Mouse (Mus musculus) liver, embryonic 11.5 days (tissue): ENCODE measurements around the gene Unc45b. TPM values are rescaled to one million over a fixed set of nuclear protein-coding genes. Genes with fewer than 3 reads are reported as not detected.
"Not testable (repeated sequence)": the region's sequence is repeated elsewhere in the genome, so short reads cannot be mapped to it uniquely, and the experiment has no call there.

Experiments
- ATAC-seq: fragments of 200-750 bp; cut with Nextera tagmentation; replicated peaks from 2 replicates; pipeline ENCODE4 v1.8.0; 2017; ENCODE audit warnings: moderate number of reproducible peaks, mild to moderate bottlenecking, moderate TSS enrichment, moderate library complexity; ENCODE audit not compliant: low FRiP score
- DNase-seq: peaks from one replicate; pipeline ENCODE4 v3.0.0-alpha.2; 2017; ENCODE audit warnings: low spot score
- H3K27ac ChIP-seq: fragments of 300-500 bp; sonication (generic); 2 replicates; pipeline ENCODE4 v1.5.1; 2014; ENCODE audit warnings: mild to moderate bottlenecking, low read depth, low read length, control low read depth
- H3K27me3 ChIP-seq: fragments of 300-500 bp; sonication (generic); replicated peaks from 2 replicates; pipeline ENCODE4 v1.6.1; 2014; ENCODE audit warnings: low read length, mixed read lengths; ENCODE audit not compliant: control insufficient read depth, insufficient read depth
- H3K36me3 ChIP-seq: fragments of 300-500 bp; sonication (generic); 2 replicates; pipeline ENCODE4 v1.6.1; 2014; ENCODE audit warnings: mild to moderate bottlenecking, low read length, moderate library complexity, mixed read lengths; ENCODE audit not compliant: control insufficient read depth, insufficient read depth
- H3K4me1 ChIP-seq: fragments of 300-500 bp; sonication (generic); replicated peaks from 2 replicates; pipeline ENCODE4 v1.6.1; 2014; ENCODE audit warnings: low read length, mixed read lengths; ENCODE audit not compliant: control insufficient read depth, insufficient read depth
- H3K4me2 ChIP-seq: fragments of 300-500 bp; sonication (generic); 2 replicates; pipeline ENCODE4 v1.6.1; 2014; ENCODE audit warnings: mild to moderate bottlenecking, control low read depth, moderate library complexity
- H3K4me3 ChIP-seq: fragments of 300-500 bp; sonication (generic); 2 replicates; pipeline ENCODE4 v1.5.1; 2014; ENCODE audit warnings: low read depth, low read length, control low read depth
- H3K9ac ChIP-seq: fragments of 300-500 bp; sonication (generic); 2 replicates; pipeline ENCODE4 v1.6.1; 2014; ENCODE audit warnings: low read depth, low read length, control low read depth
- H3K9me3 ChIP-seq: fragments of 300-500 bp; sonication (generic); 2 replicates; pipeline ENCODE4 v1.6.1; 2016; ENCODE audit warnings: low read length, inconsistent platforms, mixed read lengths; ENCODE audit not compliant: control insufficient read depth
- WGBS: fragments of 180-500 bp; shearing (Covaris S2); extraction: QIAGEN DNeasy Blood & Tissue Kit; methylation state at CpG from one replicate; pipeline ENCODE4 v1.1.7; 2014; 5-methylcytosine and 5-hydroxymethylcytosine counted together
- polyA plus RNA-seq: library from polyadenylated mRNA; unstranded; fragments of >200 nt; fragmentation: Nextera tagmentation; extraction: Ambion mirVana; gene quantifications from 2 replicates; pipeline ENCODE4 v1.2.1, GENCODE M21; 2014

Unc45b gene
- polyA plus RNA-seq, 1 experiment from 2014 or later, result 4.5 TPM

DNA sequence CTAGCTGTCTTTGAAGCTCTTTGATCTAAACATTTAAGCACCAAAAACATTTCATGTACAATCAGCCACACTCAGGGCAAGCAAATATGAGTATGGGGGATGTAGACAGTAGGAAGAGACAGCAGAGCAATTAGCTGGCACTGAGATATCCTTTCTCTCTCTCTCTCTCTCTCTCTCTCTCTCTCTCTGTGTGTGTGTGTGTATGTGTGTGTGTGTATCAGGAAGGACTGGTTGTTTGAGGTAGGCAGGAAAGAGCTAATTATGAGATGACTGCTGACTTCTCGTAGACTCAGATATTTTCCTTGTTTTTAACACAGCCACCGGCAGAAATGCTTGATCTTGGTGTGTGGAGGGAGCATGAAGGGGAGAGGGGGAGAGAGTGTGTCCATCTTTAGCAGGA lies 51.4 kb downstream of the Unc45b start:
- Histone ChIP-seq H3K27ac (no peak overlapping the region), H3K4me3 (no peak overlapping the region), H3K36me3 (no peaks in the 10 kb centered on the region), H3K4me2 (no peak overlapping the region), H3K9me3 (no peaks in the 10 kb centered on the region), H3K4me1 (no peaks in the 10 kb centered on the region), H3K9ac (no peak overlapping the region), H3K27me3 (peaks cover 10% of the 10 kb centered on the region)
- ATAC-seq (no peak), DNase-seq (no peak)
- 72% methylated on average over 2 of the region's 2 CpGs for WGBS

DNA sequence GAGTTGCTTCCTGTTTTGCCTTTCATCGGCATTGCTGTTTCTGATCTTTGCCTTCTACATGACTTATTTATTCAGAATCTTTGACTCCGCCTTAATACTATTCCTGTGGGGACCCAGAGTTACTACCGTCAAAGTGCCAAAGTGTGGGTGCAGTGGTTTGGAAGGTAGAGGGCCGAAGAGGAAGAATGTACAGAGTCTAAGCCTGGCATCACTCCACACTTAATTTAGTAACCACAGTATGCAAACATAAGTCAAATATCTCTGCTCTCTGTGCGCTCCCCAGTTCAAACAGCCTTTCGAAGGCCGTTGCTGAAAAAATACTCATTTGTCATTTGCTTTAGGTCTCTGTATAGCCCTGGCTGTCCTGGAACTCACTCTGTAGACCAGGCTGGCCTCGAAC lies 51.9 kb downstream of the Unc45b start:
- Histone ChIP-seq H3K4me1 (no peaks in the 10 kb centered on the region), H3K9ac (no peak overlapping the region), H3K9me3 (no peaks in the 10 kb centered on the region), H3K27me3 (peaks cover 10% of the 10 kb centered on the region; the same call in 1 of the 2 replicates), H3K27ac (no peak overlapping the region), H3K36me3 (no peaks in the 10 kb centered on the region), H3K4me3 (no peak overlapping the region), H3K4me2 (no peak overlapping the region)
- whole genome bisulfite sequencing, result 72% methylated on average over 8 of the region's 8 CpGs
- DNase-seq (no peak), ATAC-seq (no peak)

DNA sequence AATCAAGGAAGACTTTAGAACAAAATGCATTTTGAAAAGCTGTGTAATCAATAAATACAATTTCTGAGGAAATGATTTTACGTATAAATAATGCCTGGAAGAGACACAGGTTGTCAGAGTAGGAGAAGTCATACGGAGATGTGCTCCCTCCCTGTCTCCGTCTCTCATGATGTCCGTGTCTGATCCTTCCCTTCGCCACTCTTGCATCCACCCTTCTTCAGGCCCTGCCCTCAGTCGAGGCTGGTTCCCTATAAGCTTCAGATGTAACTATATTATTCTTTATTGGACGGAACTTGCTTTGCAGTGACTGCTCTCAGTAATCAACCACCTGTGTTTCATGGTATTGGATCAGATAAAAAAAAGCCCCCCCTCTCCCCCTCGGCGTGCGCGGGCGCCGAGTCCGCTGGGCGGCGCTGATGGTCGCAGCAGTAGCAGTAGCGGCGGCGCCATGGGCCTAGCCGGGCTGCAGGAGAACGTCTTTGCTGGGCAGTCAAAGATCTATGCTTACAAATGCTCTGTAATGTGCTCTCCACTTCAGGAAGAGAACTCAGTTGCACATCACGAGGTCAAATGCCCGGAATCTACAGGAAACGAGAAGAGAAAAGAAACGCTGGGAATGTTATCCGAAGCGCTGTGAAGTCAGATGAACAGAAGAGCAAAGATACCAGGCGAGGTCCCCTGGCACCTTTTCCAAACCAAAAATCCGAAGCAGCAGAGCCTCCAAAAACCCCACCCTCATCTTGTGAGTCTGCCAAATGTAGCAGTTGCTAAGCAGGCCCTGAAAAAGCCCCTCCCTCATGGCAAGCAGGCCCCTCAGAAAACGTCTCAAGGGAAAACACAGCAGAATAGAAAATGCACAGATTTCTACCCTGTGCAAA lies 60.6 kb downstream of the Unc45b start:
- Histone ChIP-seq H3K9ac (no peak overlapping the region), H3K4me2 (peak overlapping the region; percentile 55), H3K36me3 (no peaks in the 10 kb centered on the region), H3K4me3 (peak overlapping the region; percentile 18; the same call in 1 of the 2 replicates), H3K9me3 (no peaks in the 10 kb centered on the region), H3K27me3 (no peaks in the 10 kb centered on the region), H3K4me1 (peaks cover 5% of the 10 kb centered on the region), H3K27ac (no peak overlapping the region)
- DNase-seq (peak; percentile 55), ATAC-seq (no peak)
- WGBS, result 16% methylated on average over 31 of the region's 31 CpGs

DNA sequence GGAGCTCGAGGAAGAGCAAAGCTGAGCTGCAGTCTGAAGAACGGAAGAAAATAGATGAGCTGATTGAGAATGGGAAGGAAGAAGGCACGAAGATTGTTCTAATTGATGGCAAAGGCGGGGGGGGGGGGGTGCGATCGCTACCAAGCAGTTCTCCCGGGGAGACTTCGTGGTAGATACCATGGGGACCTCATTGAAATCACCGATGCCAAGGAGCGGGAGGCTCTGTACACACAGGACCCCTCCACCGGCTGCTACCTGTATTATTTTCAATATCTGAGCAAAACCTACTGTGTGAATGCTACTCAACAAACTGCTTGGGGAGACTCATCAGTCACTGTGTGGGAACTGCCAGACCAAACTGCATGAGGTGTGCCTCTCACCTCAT lies 61.2 kb downstream of the Unc45b start:
- Histone ChIP-seq H3K4me3 (no peak overlapping the region), H3K36me3 (no peaks in the 10 kb centered on the region), H3K9ac (no peak overlapping the region), H3K27ac (no peak overlapping the region), H3K27me3 (no peaks in the 10 kb centered on the region), H3K9me3 (no peaks in the 10 kb centered on the region), H3K4me2 (peak overlapping the region; percentile 55; the same call in 1 of the 2 replicates), H3K4me1 (peaks cover 5% of the 10 kb centered on the region)
- WGBS, result 78% methylated on average over 11 of the region's 11 CpGs
- ATAC-seq, result no peak
- DNase-seq, result no peak

DNA sequence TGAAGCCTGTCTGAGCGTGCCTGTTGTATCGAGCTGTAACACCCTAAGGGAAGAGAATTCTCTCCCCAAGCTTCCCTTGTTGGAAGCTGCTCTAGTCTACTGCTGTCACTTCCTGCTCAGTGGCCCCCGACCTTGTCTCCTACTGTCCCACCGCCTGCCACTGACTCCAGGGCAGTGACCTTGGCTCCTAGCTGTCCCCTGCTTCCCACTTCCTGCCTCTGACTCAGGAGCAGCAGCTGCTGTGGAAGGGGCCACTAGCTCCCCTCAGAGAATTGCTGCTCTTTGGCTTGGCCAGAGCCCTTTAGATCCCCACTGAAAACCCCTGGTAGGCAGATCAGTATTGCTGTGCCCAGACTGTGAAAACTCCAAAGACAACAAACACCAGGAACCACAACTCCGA lies 63.6 kb downstream of the Unc45b start:
- Histone ChIP-seq H3K9ac (no peak overlapping the region), H3K9me3 (no peaks in the 10 kb centered on the region), H3K4me3 (no peak overlapping the region), H3K36me3 (no peaks in the 10 kb centered on the region), H3K27ac (peak overlapping the region; percentile 15; the same call in 1 of the 2 replicates), H3K4me2 (no peak overlapping the region), H3K27me3 (no peaks in the 10 kb centered on the region), H3K4me1 (peaks cover 10% of the 10 kb centered on the region)
- no peak for ATAC-seq
- 23% methylated on average over 5 of the region's 5 CpGs for WGBS
- DNase-seq, result no peak

DNA sequence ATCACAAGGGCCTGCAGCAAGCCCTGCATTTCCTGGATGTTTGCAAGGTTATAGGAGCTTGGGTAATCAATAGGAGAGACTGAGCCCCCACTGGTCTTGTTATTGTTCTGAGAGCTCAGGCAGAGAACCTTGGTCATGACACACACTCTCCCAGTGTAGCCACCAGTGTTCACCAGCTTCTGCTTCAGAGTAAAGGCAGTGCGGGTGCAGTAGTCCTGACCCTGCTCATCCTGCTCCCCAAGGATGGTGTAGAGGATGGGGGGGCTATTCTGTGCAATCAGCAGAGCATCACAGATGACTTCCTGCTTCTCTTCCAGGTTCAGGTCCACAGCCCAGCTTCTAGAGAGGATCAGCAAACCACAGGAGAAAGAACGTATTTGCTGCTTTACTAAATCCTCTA lies 72.1 kb downstream of the Unc45b start:
- 78% methylated on average over 2 of the region's 2 CpGs for WGBS
- not testable (repeated sequence) for H3K9me3 ChIP-seq, H3K4me2 ChIP-seq, DNase-seq, H3K9ac ChIP-seq, H3K4me1 ChIP-seq, H3K27me3 ChIP-seq, H3K4me3 ChIP-seq, H3K36me3 ChIP-seq, ATAC-seq, H3K27ac ChIP-seq

DNA sequence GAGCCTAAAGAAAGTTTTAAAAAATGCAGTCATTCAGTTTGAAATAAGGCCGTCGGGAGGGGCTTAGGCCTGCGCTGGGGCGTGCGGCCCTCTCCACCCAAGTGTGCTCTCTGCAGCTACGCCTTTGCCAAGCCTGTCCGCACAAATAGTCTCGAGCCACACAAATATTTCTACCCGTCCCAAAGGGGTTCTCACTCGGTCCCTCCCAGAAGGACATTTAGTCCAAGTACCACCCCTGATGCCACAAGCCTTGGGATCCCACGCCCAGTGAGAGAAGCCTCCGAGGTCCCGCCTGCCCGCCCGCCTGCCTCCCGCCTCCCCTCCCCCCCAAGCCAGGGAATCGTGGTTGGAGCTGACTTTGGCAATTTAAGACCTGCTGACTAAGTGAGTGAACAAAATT lies 72.8 kb downstream of the Unc45b start:
- Histone ChIP-seq H3K4me1 (no peaks in the 10 kb centered on the region), H3K36me3 (peaks cover 7% of the 10 kb centered on the region; the same call in 1 of the 2 replicates), H3K9me3 (no peaks in the 10 kb centered on the region), H3K4me3 (no peak overlapping the region), H3K9ac (no peak overlapping the region), H3K27me3 (no peaks in the 10 kb centered on the region), H3K27ac (no peak overlapping the region), H3K4me2 (no peak overlapping the region)
- no peak for DNase-seq
- WGBS, result 84% methylated on average over 17 of the region's 17 CpGs
- ATAC-seq, result no peak

DNA sequence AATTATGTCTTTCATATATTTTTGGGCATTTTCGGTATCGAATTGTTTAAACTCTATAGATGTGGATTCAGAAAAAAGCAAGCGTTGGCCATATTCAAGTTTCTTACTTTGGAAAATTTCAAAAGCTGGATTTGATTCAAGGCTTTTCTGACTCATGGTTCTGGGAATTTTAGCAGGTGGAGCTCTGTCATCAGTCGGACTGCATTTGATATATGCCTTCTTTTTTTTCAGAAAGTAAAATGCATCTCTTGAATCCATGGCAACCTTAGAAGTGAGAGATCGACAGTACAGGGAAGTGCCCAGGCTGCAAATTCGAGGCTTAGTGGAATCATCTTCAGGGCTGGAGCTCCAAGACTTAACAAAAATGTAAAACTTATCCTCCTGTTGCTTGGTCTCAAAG lies 77.3 kb downstream of the Unc45b start:
- no peak overlapping the region for H3K4me3 ChIP-seq
- DNase-seq, result no peak
- H3K27ac ChIP-seq, result no peak overlapping the region
- H3K9ac ChIP-seq, result no peak overlapping the region
- 83% methylated on average over 6 of the region's 6 CpGs for WGBS
- ATAC-seq, result no peak
- H3K27me3 ChIP-seq, result no peaks in the 10 kb centered on the region
- H3K36me3 ChIP-seq, result peaks cover 2% of the 10 kb centered on the region; the same call in 1 of the 2 replicates
- H3K9me3 ChIP-seq, result no peaks in the 10 kb centered on the region
- 0 out of 2 replicates have a peak, but pooled peaks cover 3% of the 10 kb centered on the region for H3K4me1 ChIP-seq
- no peak overlapping the region for H3K4me2 ChIP-seq

DNA sequence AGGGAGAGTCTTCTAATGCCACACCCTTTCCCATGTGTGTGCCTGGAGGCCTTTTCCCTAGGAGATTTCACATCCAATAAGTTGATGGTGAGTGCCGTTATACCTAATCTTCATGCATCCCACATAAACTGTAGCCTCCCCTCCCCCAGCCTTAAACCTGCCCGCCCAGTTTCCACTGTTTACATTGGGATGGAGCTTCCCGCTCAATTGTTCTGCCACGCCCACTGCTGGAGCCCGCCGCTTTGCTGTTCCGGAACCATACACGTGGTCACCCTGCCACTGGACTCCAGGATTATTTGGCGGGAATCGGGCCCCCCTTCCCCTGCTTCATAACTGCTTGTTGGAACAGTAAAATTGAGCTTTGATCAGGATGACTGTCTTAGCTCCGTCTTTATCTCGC lies 79.0 kb downstream of the Unc45b start:
- DNase-seq, result no peak

More for the DNA sequence above, 79.0 kb downstream of the Unc45b start:
- H3K9ac ChIP-seq, result no peak overlapping the region
- 0 out of 2 replicates have a peak, but pooled peaks cover 3% of the 10 kb centered on the region for H3K4me1 ChIP-seq
- H3K27me3 ChIP-seq, result no peaks in the 10 kb centered on the region
- H3K27ac ChIP-seq, result no peak overlapping the region
- peak overlapping the region; percentile 51; the same call in 1 of the 2 replicates for H3K4me3 ChIP-seq
- 42% methylated on average over 12 of the region's 12 CpGs for WGBS
- no peaks in the 10 kb centered on the region; the same call in 1 of the 2 replicates for H3K36me3 ChIP-seq
- ATAC-seq, result no peak
- peak overlapping the region; percentile 72 for H3K4me2 ChIP-seq
- no peaks in the 10 kb centered on the region for H3K9me3 ChIP-seq
